Mouse (Mus musculus): Measurements from ENCODE around the gene Gdf15. TPM values are rescaled to one million over a fixed set of nuclear protein-coding genes. Genes with fewer than 3 reads are reported as not detected.

Gene Gdf15
- 1.7 and 1.9 TPM in 2 replicates for polyA plus RNA-seq (2015; fragmentation: Nextera tagmentation; extraction: Ambion mirVana)

DNA sequence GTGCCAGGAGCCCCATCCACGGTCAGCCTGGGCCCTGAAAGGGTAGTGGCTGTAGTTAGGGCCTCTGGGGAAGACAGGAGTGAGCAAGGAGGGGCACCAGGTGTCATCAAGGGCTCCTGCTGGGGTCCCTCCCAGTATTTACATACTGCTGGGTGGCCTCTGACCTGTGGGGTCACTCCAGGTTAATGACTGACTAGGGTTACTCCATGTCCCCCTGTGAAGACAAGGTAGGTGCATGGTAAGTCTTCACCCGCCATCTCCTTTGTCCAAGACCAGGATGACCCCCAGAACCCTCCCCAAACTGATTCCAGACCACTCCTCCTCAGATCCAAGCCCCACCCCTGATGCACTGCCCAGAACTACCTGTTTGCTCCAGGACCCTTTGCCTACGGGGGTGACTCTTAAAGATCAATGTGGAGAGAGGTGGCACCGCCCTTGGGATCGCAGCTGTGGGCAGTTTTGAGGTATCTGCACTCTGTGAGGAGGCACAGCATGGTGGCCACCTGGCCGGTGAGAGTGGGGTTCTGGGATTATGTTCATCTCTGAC is at the start of gene Gdf15:
Gdf15 (minus strand) TSS at position 111 of the 547 bp plus-strand sequence.
- peak within 1 kb of the TSS; percentile 23; the same call in 1 of the 2 replicates for H3K9ac ChIP-seq (ENCODE audit: low read depth, low read length)
- H3K27ac ChIP-seq (ENCODE audit: low read depth, low read length), result peak within 1 kb of the TSS; percentile 78
- TF ChIP-seq CTCF (IDR thresholded peaks at IDR 0.05; ENCODE audit: low read depth), result no peak
- WGBS, result 78% methylated on average over 6 of the region's 6 CpGs
- H3K27me3 ChIP-seq (replicated peaks; ENCODE audit: control insufficient read depth, insufficient read depth, low read length), result no peaks in the 10 kb centered on the region
- no peaks in the 10 kb centered on the region for H3K36me3 ChIP-seq (ENCODE audit: control insufficient read depth, insufficient read depth)
- no peak for ATAC-seq
- no peaks in the 10 kb centered on the region for H3K9me3 ChIP-seq (ENCODE audit: control insufficient read depth)
- peak within 1 kb of the TSS; percentile 67 for H3K4me2 ChIP-seq (replicated peaks; ENCODE audit: low read depth)
- 0 out of 2 replicates have a peak, but pooled peaks cover 2% of the 10 kb centered on the region for H3K4me1 ChIP-seq (replicated peaks; ENCODE audit: control insufficient read depth, insufficient read depth, low read length)
- H3K4me3 ChIP-seq (ENCODE audit: low read depth, low read length), result peak within 1 kb of the TSS; percentile 33

DNA sequence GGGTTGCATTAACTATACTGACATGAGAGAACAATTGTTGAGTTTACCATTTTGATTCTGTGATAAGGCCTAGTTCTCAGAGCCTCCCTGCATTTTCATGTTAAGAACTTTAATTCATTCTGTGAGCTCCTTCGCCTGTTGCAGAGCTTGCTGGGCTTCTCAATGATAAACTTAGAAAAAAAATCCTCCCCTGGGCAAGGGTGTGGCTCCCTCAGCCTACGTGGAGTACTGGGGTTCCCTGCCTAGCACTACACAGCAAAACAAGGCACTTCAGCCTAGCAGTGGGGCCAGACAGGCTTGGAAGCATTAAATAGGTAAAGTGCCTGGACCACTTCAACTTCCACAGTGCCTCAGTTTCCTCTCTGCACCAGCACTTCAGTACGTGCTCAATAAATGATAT is 49.2 kb upstream of the Gdf15 start:
- Histone ChIP-seq H3K36me3 (ENCODE audit: control insufficient read depth, insufficient read depth) (peaks cover 8% of the 10 kb centered on the region; the same call in 1 of the 2 replicates), H3K4me3 (ENCODE audit: low read depth, low read length) (no peak overlapping the region), H3K9me3 (ENCODE audit: control insufficient read depth) (no peaks in the 10 kb centered on the region), H3K4me2 (replicated peaks; ENCODE audit: low read depth) (no peak overlapping the region), H3K27ac (ENCODE audit: low read depth, low read length) (0 out of 2 replicates have a peak overlapping the region, but pooled peaks have one; percentile 31), H3K27me3 (replicated peaks; ENCODE audit: control insufficient read depth, insufficient read depth, low read length) (no peaks in the 10 kb centered on the region), H3K9ac (ENCODE audit: low read depth, low read length) (no peak overlapping the region), H3K4me1 (replicated peaks; ENCODE audit: control insufficient read depth, insufficient read depth, low read length) (peaks cover 7% of the 10 kb centered on the region; the same call in 1 of the 2 replicates)
- 45% methylated on average over 3 of the region's 3 CpGs for WGBS
- no peak for TF ChIP-seq CTCF (IDR thresholded peaks at IDR 0.05; ENCODE audit: low read depth)
- no peak for ATAC-seq

DNA sequence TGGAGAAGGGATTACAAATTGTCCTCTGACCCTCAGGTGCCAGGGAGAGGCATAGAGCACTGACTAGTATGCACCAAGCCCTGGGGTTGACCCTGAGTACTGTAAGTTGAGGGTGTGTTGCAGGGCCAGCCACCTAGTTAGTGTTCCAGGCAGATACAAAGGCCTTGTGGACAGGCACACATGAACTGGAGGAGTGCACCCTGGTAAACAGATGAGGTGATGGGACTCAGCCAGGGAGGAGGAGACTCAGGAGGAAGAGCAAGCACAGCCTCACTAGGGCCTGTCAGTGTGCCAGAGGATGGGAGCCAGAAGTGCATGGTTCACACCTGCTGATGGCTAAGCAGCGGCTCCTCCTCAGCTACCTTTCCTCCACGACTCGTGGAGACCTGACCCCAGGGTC is 47.8 kb upstream of the Gdf15 start:
- ATAC-seq, result peak; percentile 57
- Histone ChIP-seq H3K9me3 (ENCODE audit: control insufficient read depth) (no peaks in the 10 kb centered on the region), H3K4me1 (replicated peaks; ENCODE audit: control insufficient read depth, insufficient read depth, low read length) (peaks cover 7% of the 10 kb centered on the region; the same call in 1 of the 2 replicates), H3K9ac (ENCODE audit: low read depth, low read length) (no peak overlapping the region), H3K36me3 (ENCODE audit: control insufficient read depth, insufficient read depth) (peaks cover 8% of the 10 kb centered on the region; the same call in 1 of the 2 replicates), H3K4me2 (replicated peaks; ENCODE audit: low read depth) (no peak overlapping the region), H3K27me3 (replicated peaks; ENCODE audit: control insufficient read depth, insufficient read depth, low read length) (no peaks in the 10 kb centered on the region), H3K27ac (ENCODE audit: low read depth, low read length) (peak overlapping the region; percentile 75), H3K4me3 (ENCODE audit: low read depth, low read length) (no peak overlapping the region)
- 72% methylated on average over 3 of the region's 3 CpGs for WGBS
- no peak for TF ChIP-seq CTCF (IDR thresholded peaks at IDR 0.05; ENCODE audit: low read depth)

DNA sequence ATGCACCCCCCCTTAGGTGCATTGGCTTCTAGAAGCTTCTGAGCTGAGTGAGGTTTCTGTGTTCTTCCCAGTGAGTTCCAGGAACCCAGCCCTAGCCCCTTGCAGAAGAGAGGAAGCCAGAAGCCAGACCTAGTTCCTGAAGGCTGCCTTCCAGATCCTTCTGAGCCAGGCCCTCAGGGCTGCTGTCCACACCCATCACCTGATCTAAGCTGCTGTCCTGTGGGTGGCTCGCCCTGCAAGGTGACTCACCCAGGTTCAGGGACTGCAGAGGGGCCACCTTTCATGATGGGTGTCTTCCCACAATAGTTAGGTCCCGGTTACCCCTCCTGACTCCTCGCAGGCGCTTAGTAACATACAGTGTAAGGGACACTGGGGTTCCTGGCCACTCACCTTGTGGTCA is 47.1 kb upstream of the Gdf15 start:
- peak; percentile 55 for ATAC-seq
- Histone ChIP-seq H3K4me2 (replicated peaks; ENCODE audit: low read depth) (no peak overlapping the region), H3K27me3 (replicated peaks; ENCODE audit: control insufficient read depth, insufficient read depth, low read length) (no peaks in the 10 kb centered on the region), H3K9ac (ENCODE audit: low read depth, low read length) (no peak overlapping the region), H3K4me3 (ENCODE audit: low read depth, low read length) (no peak overlapping the region), H3K36me3 (ENCODE audit: control insufficient read depth, insufficient read depth) (peaks cover 8% of the 10 kb centered on the region; the same call in 1 of the 2 replicates), H3K9me3 (ENCODE audit: control insufficient read depth) (no peaks in the 10 kb centered on the region), H3K27ac (ENCODE audit: low read depth, low read length) (peak overlapping the region; percentile 75), H3K4me1 (replicated peaks; ENCODE audit: control insufficient read depth, insufficient read depth, low read length) (peaks cover 14% of the 10 kb centered on the region)
- WGBS, result 62% methylated on average over 4 of the region's 4 CpGs
- TF ChIP-seq CTCF (IDR thresholded peaks at IDR 0.05; ENCODE audit: low read depth), result no peak

DNA sequence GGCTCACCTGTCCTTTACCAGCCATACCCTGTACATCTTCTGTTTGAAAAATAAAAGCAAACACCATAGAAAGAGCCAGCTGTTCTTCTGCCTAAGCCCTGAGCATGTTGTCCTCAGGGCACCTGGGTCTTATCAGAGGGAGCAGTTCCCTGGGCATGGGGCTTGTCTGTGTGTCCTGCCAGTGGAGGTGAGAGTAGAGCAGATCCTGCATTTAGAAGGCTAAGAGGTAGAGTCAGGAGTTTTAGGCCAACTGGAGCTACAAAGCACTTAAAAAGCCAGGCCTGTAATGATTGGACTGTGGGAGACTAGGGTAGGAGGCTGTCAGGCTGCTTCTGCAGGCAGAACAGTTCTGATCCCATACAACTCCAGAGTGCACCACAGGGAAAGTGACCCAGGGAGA is 46.4 kb upstream of the Gdf15 start:
- Histone ChIP-seq H3K9me3 (ENCODE audit: control insufficient read depth) (no peaks in the 10 kb centered on the region), H3K27me3 (replicated peaks; ENCODE audit: control insufficient read depth, insufficient read depth, low read length) (no peaks in the 10 kb centered on the region), H3K4me3 (ENCODE audit: low read depth, low read length) (no peak overlapping the region), H3K4me1 (replicated peaks; ENCODE audit: control insufficient read depth, insufficient read depth, low read length) (peaks cover 14% of the 10 kb centered on the region), H3K4me2 (replicated peaks; ENCODE audit: low read depth) (no peak overlapping the region), H3K9ac (ENCODE audit: low read depth, low read length) (no peak overlapping the region), H3K36me3 (ENCODE audit: control insufficient read depth, insufficient read depth) (peaks cover 8% of the 10 kb centered on the region; the same call in 1 of the 2 replicates), H3K27ac (ENCODE audit: low read depth, low read length) (peak overlapping the region; percentile 75; the same call in 1 of the 2 replicates)
- no peak for ATAC-seq
- TF ChIP-seq CTCF (IDR thresholded peaks at IDR 0.05; ENCODE audit: low read depth), result no peak

DNA sequence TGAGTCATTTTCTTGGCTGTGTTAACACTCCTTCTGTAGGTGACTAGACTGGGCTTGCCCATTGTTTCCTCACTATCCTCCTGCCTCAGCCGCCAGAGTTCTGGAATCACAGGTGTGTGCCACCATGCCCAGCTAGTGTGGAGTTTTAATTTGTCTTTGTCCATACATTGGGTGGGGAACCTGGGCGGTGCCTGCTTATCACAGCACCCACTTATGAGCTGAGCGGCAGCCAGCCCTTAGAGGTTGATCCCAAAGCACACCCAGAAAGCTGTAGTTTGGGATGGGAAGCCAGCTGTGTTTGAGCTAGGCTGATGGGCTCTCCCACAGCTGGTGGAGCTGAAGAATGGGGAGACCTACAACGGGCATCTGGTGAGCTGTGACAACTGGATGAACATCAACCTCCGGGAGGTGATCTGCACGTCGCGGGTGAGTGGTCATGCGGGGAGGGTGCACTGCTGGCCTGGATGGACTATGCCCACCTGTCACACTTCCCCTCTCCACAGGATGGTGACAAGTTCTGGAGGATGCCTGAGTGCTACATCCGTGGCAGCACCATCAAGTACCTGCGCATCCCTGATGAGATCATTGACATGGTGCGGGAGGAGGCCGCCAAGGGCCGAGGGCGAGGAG is 45.3 kb upstream of the Gdf15 start:
- 89% methylated on average over 15 of the region's 15 CpGs for WGBS
- H3K27ac ChIP-seq (ENCODE audit: low read depth, low read length), result no peak overlapping the region

More for the DNA sequence above, 45.3 kb upstream of the Gdf15 start:
- no peak overlapping the region for H3K9ac ChIP-seq (ENCODE audit: low read depth, low read length)
- peaks cover 8% of the 10 kb centered on the region; the same call in 1 of the 2 replicates for H3K36me3 ChIP-seq (ENCODE audit: control insufficient read depth, insufficient read depth)
- H3K27me3 ChIP-seq (replicated peaks; ENCODE audit: control insufficient read depth, insufficient read depth, low read length), result no peaks in the 10 kb centered on the region
- peaks cover 13% of the 10 kb centered on the region for H3K4me1 ChIP-seq (replicated peaks; ENCODE audit: control insufficient read depth, insufficient read depth, low read length)
- TF ChIP-seq CTCF (IDR thresholded peaks at IDR 0.05; ENCODE audit: low read depth), result no peak
- H3K4me2 ChIP-seq (replicated peaks; ENCODE audit: low read depth), result no peak overlapping the region
- H3K4me3 ChIP-seq (ENCODE audit: low read depth, low read length), result no peak overlapping the region
- H3K9me3 ChIP-seq (ENCODE audit: control insufficient read depth), result no peaks in the 10 kb centered on the region
- no peak for ATAC-seq
